Mouse (Mus musculus) kidney, embryonic 16.5 days (tissue): ENCODE data around the gene Kirrel3. TPM values are rescaled to one million over a fixed set of nuclear protein-coding genes. Genes with fewer than 3 reads are reported as not detected.

Source experiments
- ATAC-seq: fragments of 200-750 bp; cut with Nextera tagmentation; 2 replicates; pipeline ENCODE4 v1.8.0; 2017; ENCODE audit warnings: moderate TSS enrichment; ENCODE audit not compliant: low FRiP score, low TSS enrichment
- H3K27ac ChIP-seq: fragments of 300-500 bp; sonication (generic); 2 replicates; pipeline ENCODE4 v1.5.1; 2014; ENCODE audit warnings: low read length
- H3K27me3 ChIP-seq: fragments of 300-500 bp; sonication (generic); 2 replicates; pipeline ENCODE4 v1.6.1; 2014; ENCODE audit warnings: low read length, control low read depth, mixed read lengths; ENCODE audit not compliant: insufficient read depth
- H3K36me3 ChIP-seq: fragments of 300-500 bp; sonication (generic); 2 replicates; pipeline ENCODE4 v1.6.1; 2014; ENCODE audit warnings: low read length, control low read depth, mixed read lengths; ENCODE audit not compliant: insufficient read depth
- H3K4me1 ChIP-seq: fragments of 300-500 bp; sonication (generic); 2 replicates; pipeline ENCODE4 v1.6.1; 2014; ENCODE audit warnings: low read length, control low read depth, mixed read lengths; ENCODE audit not compliant: insufficient read depth
- H3K4me2 ChIP-seq: fragments of 300-500 bp; sonication (generic); replicated peaks from 2 replicates; pipeline ENCODE4 v1.6.1; 2014; ENCODE audit warnings: low read depth, low read length
- H3K4me3 ChIP-seq: fragments of 300-500 bp; sonication (generic); 2 replicates; pipeline ENCODE4 v1.5.1; 2014; ENCODE audit warnings: mild to moderate bottlenecking, low read length
- H3K9ac ChIP-seq: fragments of 300-500 bp; sonication (generic); replicated peaks from 2 replicates; pipeline ENCODE4 v1.6.1; 2014; ENCODE audit warnings: low read length
- H3K9me3 ChIP-seq: fragments of 300-500 bp; sonication (generic); 2 replicates; pipeline ENCODE4 v1.6.1; 2016; ENCODE audit warnings: low read length, control low read depth
- WGBS: fragments of 180-500 bp; shearing (Covaris S2); extraction: QIAGEN DNeasy Blood & Tissue Kit; methylation state at CpG from one replicate; pipeline ENCODE4 v1.1.7; 2014; 5-methylcytosine and 5-hydroxymethylcytosine counted together
- polyA plus RNA-seq: library from polyadenylated mRNA; unstranded; fragments of >200 nt; fragmentation: Nextera tagmentation; extraction: Ambion mirVana; gene quantifications from 2 replicates; pipeline ENCODE4 v1.2.1, GENCODE M21; 2015

The Kirrel3 gene
- polyA plus RNA-seq, 1 experiment from 2014 or later, result 2.6 TPM

DNA sequence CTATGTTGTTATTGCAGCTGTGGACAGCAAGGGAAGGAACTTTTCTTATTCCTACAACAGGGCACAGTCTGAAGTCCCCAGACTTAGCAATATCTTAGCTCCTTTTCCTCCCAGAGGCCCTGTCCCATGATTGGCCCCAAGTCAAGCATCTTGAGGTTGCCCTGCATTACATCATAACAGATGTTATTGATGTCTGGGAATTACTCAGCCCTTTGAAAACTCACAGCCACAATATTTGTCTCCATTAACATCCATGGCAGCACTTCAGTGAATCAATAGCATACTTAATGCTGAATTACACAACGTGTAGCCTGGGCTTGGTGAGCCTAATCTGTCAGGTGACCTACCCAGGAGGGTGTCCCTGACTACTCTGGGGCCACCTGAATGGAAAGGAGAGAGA, 360.7 kb downstream of the Kirrel3 start:
- Histone ChIP-seq H3K4me3 (no peak overlapping the region), H3K36me3 (no peaks in the 10 kb centered on the region), H3K27me3 (no peaks in the 10 kb centered on the region), H3K4me1 (no peaks in the 10 kb centered on the region), H3K9ac (no peak overlapping the region), H3K9me3 (no peaks in the 10 kb centered on the region), H3K27ac (no peak overlapping the region), H3K4me2 (no peak overlapping the region)
- WGBS, result 56% methylated on average over 1 of the region's 1 CpGs
- ATAC-seq, result no peak

- H3K27ac ChIP-seq, result no peak overlapping the region
- H3K9me3 ChIP-seq, result no peaks in the 10 kb centered on the region
- H3K36me3 ChIP-seq, result no peaks in the 10 kb centered on the region
- no peak overlapping the region for H3K4me2 ChIP-seq
- WGBS, result 44% methylated on average over 5 of the region's 5 CpGs
- H3K9ac ChIP-seq, result no peak overlapping the region
- ATAC-seq, result no peak
- H3K4me1 ChIP-seq, result no peaks in the 10 kb centered on the region
- H3K4me3 ChIP-seq, result no peak overlapping the region
- H3K27me3 ChIP-seq, result no peaks in the 10 kb centered on the region
Observed at GRCm38 (mm10) chr9:34847664-34848063, 362.0 kb downstream of the Kirrel3 start.

- Histone ChIP-seq H3K36me3 (no peaks in the 10 kb centered on the region), H3K9me3 (no peaks in the 10 kb centered on the region), H3K27me3 (no peaks in the 10 kb centered on the region), H3K4me1 (no peaks in the 10 kb centered on the region), H3K4me2 (no peak overlapping the region), H3K27ac (no peak overlapping the region), H3K4me3 (no peak overlapping the region), H3K9ac (no peak overlapping the region)
- 77% methylated on average over 4 of the region's 4 CpGs for WGBS
- no peak for ATAC-seq
Observed at GRCm38 (mm10) chr9:34851136-34851535, 365.4 kb downstream of the Kirrel3 start.

GRCm38 (mm10) chr9:34857575-34857974, 371.9 kb downstream of the Kirrel3 start:
- Histone ChIP-seq H3K27me3 (no peaks in the 10 kb centered on the region), H3K36me3 (no peaks in the 10 kb centered on the region), H3K9me3 (no peaks in the 10 kb centered on the region), H3K9ac (no peak overlapping the region), H3K27ac (no peak overlapping the region), H3K4me1 (no peaks in the 10 kb centered on the region), H3K4me2 (no peak overlapping the region), H3K4me3 (no peak overlapping the region)
- whole genome bisulfite sequencing, result 58% methylated on average over 9 of the region's 9 CpGs
- no peak for ATAC-seq

DNA sequence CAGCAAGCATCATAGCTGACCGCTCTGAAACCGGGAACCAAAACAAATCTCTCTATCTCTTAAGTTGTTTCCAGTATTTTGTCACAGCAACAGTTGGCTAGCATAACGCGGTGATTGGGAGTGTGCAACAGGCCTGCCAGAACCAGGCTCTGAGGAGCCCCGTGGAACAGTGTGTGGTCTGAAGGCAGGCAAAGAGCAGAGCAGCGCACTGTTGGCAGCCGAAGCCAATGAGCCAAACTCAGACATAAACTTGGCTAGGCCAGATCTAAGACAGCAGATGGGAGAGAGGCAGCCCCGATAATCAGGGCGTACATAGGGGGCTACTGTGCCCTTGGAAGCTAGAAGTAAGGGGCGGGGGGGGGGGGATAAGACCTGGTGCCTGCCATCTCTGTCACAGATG, 372.4 kb downstream of the Kirrel3 start:
- no peak for ATAC-seq
- Histone ChIP-seq H3K27me3 (no peaks in the 10 kb centered on the region), H3K9me3 (no peaks in the 10 kb centered on the region), H3K9ac (no peak overlapping the region), H3K4me2 (no peak overlapping the region), H3K27ac (no peak overlapping the region), H3K4me3 (no peak overlapping the region), H3K36me3 (no peaks in the 10 kb centered on the region), H3K4me1 (no peaks in the 10 kb centered on the region)
- 94% methylated on average over 10 of the region's 10 CpGs for WGBS

DNA sequence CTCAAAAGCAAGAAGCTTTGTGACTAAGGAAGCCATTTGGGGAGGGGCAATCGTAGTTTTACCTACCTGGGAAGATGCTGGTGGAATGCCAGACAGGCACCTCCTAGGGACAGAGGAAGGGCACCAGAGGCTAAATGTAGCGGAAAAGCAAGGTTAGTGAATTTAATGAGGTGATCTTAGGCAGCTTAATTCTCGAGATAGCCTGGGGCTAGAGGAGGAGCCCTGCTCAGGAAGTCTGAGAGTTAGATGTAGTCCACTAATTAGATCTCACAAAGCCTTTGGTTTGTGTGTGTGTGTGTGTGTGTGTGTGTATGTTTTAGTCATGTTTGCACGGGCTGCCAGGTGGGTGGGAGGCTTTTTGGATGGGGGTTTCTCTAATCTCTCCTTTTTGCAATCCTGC, 375.2 kb downstream of the Kirrel3 start:
- no peak overlapping the region for H3K4me3 ChIP-seq
- no peak overlapping the region for H3K9ac ChIP-seq
- no peaks in the 10 kb centered on the region for H3K4me1 ChIP-seq
- H3K4me2 ChIP-seq, result no peak overlapping the region
- no peaks in the 10 kb centered on the region for H3K9me3 ChIP-seq
- H3K27me3 ChIP-seq, result no peaks in the 10 kb centered on the region
- 35% methylated on average over 4 of the region's 4 CpGs for WGBS
- no peaks in the 10 kb centered on the region for H3K36me3 ChIP-seq
- ATAC-seq, result no peak
- H3K27ac ChIP-seq, result no peak overlapping the region

DNA sequence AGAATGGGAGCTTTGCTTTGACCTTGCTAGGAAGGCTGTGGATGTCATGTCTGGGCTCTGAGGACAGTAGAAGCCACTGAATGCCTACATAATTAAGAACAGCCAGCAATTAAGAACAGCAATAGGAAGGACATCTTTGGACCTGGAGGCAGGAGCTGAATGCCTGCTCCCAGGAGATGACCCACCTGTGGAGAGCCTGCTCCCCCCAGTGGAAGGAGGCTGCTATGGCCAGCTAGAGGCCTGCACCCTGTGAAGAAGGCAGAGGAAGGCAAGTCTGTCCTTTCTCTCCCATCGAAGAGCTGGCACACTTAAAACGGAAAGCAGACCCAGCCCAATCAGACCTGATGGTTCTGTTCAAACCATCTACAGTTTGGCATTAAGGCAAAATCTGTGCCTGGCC, 376.1 kb downstream of the Kirrel3 start:
- Histone ChIP-seq H3K9ac (no peak overlapping the region), H3K27ac (no peak overlapping the region), H3K4me2 (no peak overlapping the region), H3K27me3 (no peaks in the 10 kb centered on the region), H3K36me3 (no peaks in the 10 kb centered on the region), H3K4me3 (no peak overlapping the region), H3K4me1 (no peaks in the 10 kb centered on the region), H3K9me3 (no peaks in the 10 kb centered on the region)
- 0 out of 2 replicates have a peak, but pooled peaks have one; percentile 46 for ATAC-seq
- WGBS, result 50% methylated on average over 2 of the region's 2 CpGs

DNA sequence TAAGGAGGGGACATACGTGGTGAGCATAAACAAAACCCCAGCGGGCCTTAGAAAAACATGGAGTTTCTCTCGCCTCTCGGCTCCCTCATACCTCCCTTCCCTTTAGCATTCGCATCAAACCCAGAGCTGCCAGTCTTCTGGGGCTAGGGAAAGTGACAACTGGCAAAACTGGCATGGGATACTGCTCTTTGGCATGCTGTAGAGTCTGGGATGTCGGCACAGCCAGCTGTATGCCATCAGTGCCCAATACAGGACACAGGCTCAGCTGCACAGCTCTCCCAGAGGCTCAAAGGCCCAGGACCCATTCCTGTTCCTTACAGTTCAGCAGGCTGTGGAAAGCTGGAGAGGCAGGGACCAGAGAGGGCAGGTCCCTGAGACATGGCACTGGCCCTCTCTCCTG, 379.9 kb downstream of the Kirrel3 start:
- Histone ChIP-seq H3K9me3 (no peaks in the 10 kb centered on the region), H3K27me3 (no peaks in the 10 kb centered on the region), H3K4me3 (no peak overlapping the region), H3K36me3 (no peaks in the 10 kb centered on the region), H3K4me2 (no peak overlapping the region), H3K4me1 (no peaks in the 10 kb centered on the region), H3K27ac (no peak overlapping the region), H3K9ac (no peak overlapping the region)
- WGBS, result 60% methylated on average over 6 of the region's 6 CpGs
- ATAC-seq, result no peak

GRCm38 (mm10) chr9:34871316-34871966, 385.7 kb downstream of the Kirrel3 start:
- H3K4me2 ChIP-seq, result no peak overlapping the region
- H3K4me1 ChIP-seq, result no peaks in the 10 kb centered on the region
- 65% methylated on average over 15 of the region's 15 CpGs for WGBS
- no peak for ATAC-seq
- no peaks in the 10 kb centered on the region for H3K36me3 ChIP-seq
- H3K27ac ChIP-seq, result no peak overlapping the region
- H3K9ac ChIP-seq, result no peak overlapping the region
- no peaks in the 10 kb centered on the region for H3K9me3 ChIP-seq
- H3K4me3 ChIP-seq, result no peak overlapping the region
- H3K27me3 ChIP-seq, result no peaks in the 10 kb centered on the region

DNA sequence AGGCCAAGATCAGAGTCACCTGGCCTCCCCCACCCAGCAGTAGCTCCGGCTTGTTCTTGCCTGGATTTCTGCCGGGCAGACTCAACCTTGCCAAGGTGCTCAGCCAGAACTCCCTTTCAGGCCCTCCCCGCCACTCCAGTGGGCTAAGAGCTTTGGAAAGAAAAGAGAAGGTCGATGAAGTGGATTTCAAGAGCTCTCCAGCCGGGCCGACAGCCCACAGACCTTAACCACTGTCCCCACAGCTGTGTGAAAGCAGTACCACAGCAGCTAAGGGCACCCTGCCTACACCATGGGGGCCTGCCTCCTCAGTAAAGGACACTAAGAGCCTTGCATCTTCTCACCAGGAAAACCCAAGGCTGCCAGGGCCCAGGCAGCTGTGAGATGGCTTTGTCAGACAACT, 389.5 kb downstream of the Kirrel3 start:
- Histone ChIP-seq H3K36me3 (no peaks in the 10 kb centered on the region), H3K27me3 (no peaks in the 10 kb centered on the region), H3K4me2 (no peak overlapping the region), H3K27ac (no peak overlapping the region), H3K4me1 (no peaks in the 10 kb centered on the region), H3K9me3 (no peaks in the 10 kb centered on the region), H3K4me3 (no peak overlapping the region), H3K9ac (no peak overlapping the region)
- ATAC-seq, result no peak
- 75% methylated on average over 6 of the region's 6 CpGs for WGBS
